Mouse (Mus musculus) hindbrain, postnatal 0 days (tissue): ENCODE data around the gene Rnase11. TPM values are rescaled to one million over a fixed set of nuclear protein-coding genes. Genes with fewer than 3 reads are reported as not detected.

Experiments used
- ATAC-seq: fragments of 200-750 bp; cut with Nextera tagmentation; 2 replicates; pipeline ENCODE4 v1.8.0; 2017; ENCODE audit warnings: mild to moderate bottlenecking, moderate TSS enrichment, moderate library complexity
- DNase-seq: peaks from one replicate; pipeline ENCODE4 v3.0.0-alpha.2; 2015; ENCODE audit warnings: low spot score
- H3K27ac ChIP-seq: fragments of 300-500 bp; sonication (generic); 2 replicates; pipeline ENCODE4 v1.5.1; 2014; ENCODE audit warnings: mild to moderate bottlenecking
- H3K27me3 ChIP-seq: fragments of 300-500 bp; sonication (generic); 2 replicates; pipeline ENCODE4 v1.6.1; 2014; ENCODE audit warnings: low read length, mixed read lengths; ENCODE audit not compliant: insufficient read depth
- H3K36me3 ChIP-seq: fragments of 300-500 bp; sonication (generic); 2 replicates; pipeline ENCODE4 v1.6.1; 2014; ENCODE audit warnings: low read length, mixed read lengths; ENCODE audit not compliant: insufficient read depth
- H3K4me1 ChIP-seq: fragments of 300-500 bp; sonication (generic); 2 replicates; pipeline ENCODE4 v1.6.1; 2014; ENCODE audit warnings: antibody characterized with exemption, low read length, mixed read lengths; ENCODE audit not compliant: insufficient read depth
- H3K4me2 ChIP-seq: fragments of 300-500 bp; sonication (generic); 2 replicates; pipeline ENCODE4 v1.6.1; 2014; ENCODE audit warnings: low read depth, mild to moderate bottlenecking, low read length, moderate library complexity, mixed read lengths
- H3K4me3 ChIP-seq: fragments of 300-500 bp; sonication (generic); 2 replicates; pipeline ENCODE4 v1.5.1; 2014; ENCODE audit warnings: low read length
- H3K9ac ChIP-seq: fragments of 300-500 bp; sonication (generic); replicated peaks from 2 replicates; pipeline ENCODE4 v1.6.1; 2014; ENCODE audit warnings: mild to moderate bottlenecking, low read length, moderate library complexity, mixed read lengths
- H3K9me3 ChIP-seq: fragments of 300-500 bp; sonication (generic); 2 replicates; pipeline ENCODE4 v1.6.1; 2016; ENCODE audit warnings: low read length, mixed read lengths
- CTCF ChIP-seq: IDR thresholded peaks from 2 replicates; pipeline ENCODE4 v1.5.1; 2016; ENCODE audit warnings: antibody characterized with exemption, control low read depth, low read depth
- WGBS: fragments of 180-500 bp; shearing (Covaris S2); extraction: QIAGEN DNeasy Blood & Tissue Kit; methylation state at CpG from one replicate; pipeline ENCODE4 v1.1.7; 2014; 5-methylcytosine and 5-hydroxymethylcytosine counted together
- polyA plus RNA-seq: library from polyadenylated mRNA; unstranded; fragments of >200 nt; fragmentation: Nextera tagmentation; extraction: Ambion mirVana; gene quantifications from 2 replicates; pipeline ENCODE4 v1.2.1, GENCODE M21; 2015
- total RNA-seq: library from RNA; depleted of rRNA; stranded (reverse); fragments of >200 nt; gene quantifications from 2 replicates; pipeline ENCODE4 v1.2.3, GENCODE M21; 2014

The Rnase11 gene
- total and polyA plus RNA-seq, 2 experiments from 2014 or later: not detected

DNA sequence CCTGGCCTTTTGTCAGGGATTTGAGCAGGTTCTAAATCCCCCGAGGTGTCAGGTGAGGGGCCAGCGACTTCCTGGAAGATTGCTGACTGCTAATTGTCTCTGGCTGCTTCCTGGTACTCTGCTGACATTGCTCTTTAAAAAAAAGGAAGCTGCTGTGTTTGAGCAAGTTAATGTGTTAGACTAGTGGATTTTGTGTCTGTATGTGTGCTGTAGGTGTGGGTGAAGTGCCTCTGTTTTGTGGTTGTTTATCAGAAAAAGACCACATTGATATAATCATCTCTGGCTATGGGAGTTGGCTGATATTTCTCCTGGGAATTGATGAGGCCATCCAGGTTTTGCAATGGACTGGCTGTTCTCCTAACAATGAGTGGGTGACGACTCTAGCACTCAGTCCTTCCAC is 43.5 kb upstream of the Rnase11 start:
- no peak for TF ChIP-seq CTCF
- H3K27ac ChIP-seq: no peak overlapping the region
- H3K36me3 ChIP-seq: no peaks in the 10 kb centered on the region
- H3K9ac ChIP-seq: no peak overlapping the region
- no peaks in the 10 kb centered on the region for H3K27me3 ChIP-seq
- no peak overlapping the region for H3K4me2 ChIP-seq
- WGBS: 37% methylated on average over 3 of the region's 3 CpGs
- no peaks in the 10 kb centered on the region for H3K9me3 ChIP-seq
- DNase-seq: no peak
- no peaks in the 10 kb centered on the region for H3K4me1 ChIP-seq
- H3K4me3 ChIP-seq: no peak overlapping the region
- no peak for ATAC-seq

DNA sequence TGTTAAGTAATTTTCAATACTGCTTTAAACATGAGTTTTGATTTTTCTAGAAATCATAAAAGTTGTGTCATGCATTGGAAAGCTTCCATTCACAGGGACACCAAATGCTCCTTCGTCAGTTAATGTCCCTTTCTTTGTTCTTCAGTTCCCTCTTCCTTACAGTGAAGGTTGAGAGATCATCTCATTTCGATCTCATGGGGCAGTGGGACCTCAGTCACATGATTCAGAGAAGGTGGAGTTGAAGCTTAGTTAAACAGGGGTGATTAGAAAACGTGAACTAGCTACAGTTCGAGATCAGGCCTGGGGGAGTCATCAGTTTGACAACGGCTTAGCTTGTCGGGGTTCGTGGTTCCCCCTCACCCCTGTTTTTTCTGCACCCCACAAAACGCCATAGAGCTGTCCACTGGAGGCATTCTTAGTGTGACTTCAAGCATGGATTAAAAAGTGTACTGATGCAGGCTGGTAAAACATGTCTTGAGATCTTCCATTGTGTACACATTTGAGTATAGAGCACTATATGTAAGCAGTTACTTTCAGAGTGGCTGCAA is 42.2 kb upstream of the Rnase11 start:
- Histone ChIP-seq H3K27ac (no peak overlapping the region), H3K9ac (no peak overlapping the region; the same call in 1 of the 2 replicates), H3K4me3 (peak overlapping the region; percentile 63), H3K9me3 (no peaks in the 10 kb centered on the region), H3K4me2 (peak overlapping the region; percentile 75), H3K36me3 (no peaks in the 10 kb centered on the region), H3K27me3 (no peaks in the 10 kb centered on the region), H3K4me1 (no peaks in the 10 kb centered on the region)
- no peak for TF ChIP-seq CTCF
- DNase-seq (no peak), ATAC-seq (no peak)
- WGBS: 50% methylated on average over 8 of the region's 8 CpGs

GRCm38 (mm10) chr14:51090921-51091900 is 41.2 kb upstream of the Rnase11 start, which contains the start of the genes Rnase4 and Ang:
Gene Rnase4 (plus strand): TSS chr14:51091077.
Gene Ang (plus strand): TSS chr14:51091150.
- Histone ChIP-seq H3K36me3 (no peaks in the 10 kb centered on the region), H3K27ac (peak within 1 kb of the TSS; percentile 84), H3K9ac (peak within 1 kb of the TSS; percentile 60), H3K27me3 (no peaks in the 10 kb centered on the region), H3K4me2 (peak within 1 kb of the TSS; percentile 75), H3K9me3 (no peaks in the 10 kb centered on the region), H3K4me1 (no peaks in the 10 kb centered on the region), H3K4me3 (peak within 1 kb of the TSS; percentile 63)
- no peak for TF ChIP-seq CTCF
- WGBS: 8% methylated on average over 33 of the region's 33 CpGs
- peak; percentile 63 for DNase-seq
- peak; percentile 46 for ATAC-seq

- peak overlapping the region; percentile 63 for H3K4me3 ChIP-seq
- TF ChIP-seq CTCF: no peak
- H3K36me3 ChIP-seq: no peaks in the 10 kb centered on the region
- no peaks in the 10 kb centered on the region for H3K27me3 ChIP-seq
- H3K4me2 ChIP-seq: peak overlapping the region; percentile 75
- ATAC-seq: peak; percentile 61
- peak overlapping the region; percentile 60 for H3K9ac ChIP-seq
- under 1% methylated on average over 27 of the region's 27 CpGs for WGBS
- DNase-seq: peak; percentile 90
- H3K4me1 ChIP-seq: no peaks in the 10 kb centered on the region
- peak overlapping the region; percentile 84 for H3K27ac ChIP-seq
- H3K9me3 ChIP-seq: no peaks in the 10 kb centered on the region
Measured at GRCm38 (mm10) chr14:51090077-51090781, 40.3 kb upstream of the Rnase11 start.

- Histone ChIP-seq H3K4me2 (peak overlapping the region; percentile 75), H3K9me3 (no peaks in the 10 kb centered on the region), H3K4me1 (no peaks in the 10 kb centered on the region), H3K27me3 (no peaks in the 10 kb centered on the region), H3K36me3 (no peaks in the 10 kb centered on the region), H3K27ac (peak overlapping the region; percentile 84), H3K4me3 (peak overlapping the region; percentile 63), H3K9ac (peak overlapping the region; percentile 35)
- TF ChIP-seq CTCF: no peak
- no peak for DNase-seq
- ATAC-seq: no peak
- WGBS: under 1% methylated on average over 15 of the region's 15 CpGs
Measured at GRCm38 (mm10) chr14:51089674-51090076, 39.7 kb upstream of the Rnase11 start.

- no peaks in the 10 kb centered on the region for H3K4me1 ChIP-seq
- H3K4me2 ChIP-seq: peak overlapping the region; percentile 75
- no peaks in the 10 kb centered on the region for H3K27me3 ChIP-seq
- H3K27ac ChIP-seq: peak overlapping the region; percentile 84
- no peaks in the 10 kb centered on the region for H3K36me3 ChIP-seq
- DNase-seq (peak; percentile 97), ATAC-seq (peak; percentile 93)
- H3K4me3 ChIP-seq: peak overlapping the region; percentile 63
- no peak for TF ChIP-seq CTCF
- under 1% methylated on average over 34 of the region's 34 CpGs for WGBS
- H3K9ac ChIP-seq: peak overlapping the region; percentile 55
- H3K9me3 ChIP-seq: no peaks in the 10 kb centered on the region
Measured at GRCm38 (mm10) chr14:51088970-51089673, 39.2 kb upstream of the Rnase11 start.
